Mouse (Mus musculus): ENCODE results near the gene Ccr8. TPM values are rescaled to one million over a fixed set of nuclear protein-coding genes. Genes with fewer than 3 reads are reported as not detected.
A peak's percentile ranks its signal among the peaks of the same experiment; 100 is the strongest.

Ccr8 gene
- polyA plus RNA-seq, 1 experiment from 2014 or later = 0.41 TPM

- Histone ChIP-seq H3K9ac (ENCODE audit: low read length) (no peak overlapping the region), H3K4me3 (ENCODE audit: low read depth, low read length) (no peak overlapping the region), H3K27me3 (replicated peaks; ENCODE audit: control insufficient read depth, insufficient read depth, low read length) (no peaks in the 10 kb centered on the region), H3K36me3 (ENCODE audit: control insufficient read depth, insufficient read depth, low read length) (no peaks in the 10 kb centered on the region), H3K4me1 (replicated peaks; ENCODE audit: control insufficient read depth, insufficient read depth, low read length) (no peaks in the 10 kb centered on the region), H3K9me3 (ENCODE audit: control insufficient read depth, low read length) (no peaks in the 10 kb centered on the region), H3K27ac (ENCODE audit: low read depth) (no peak overlapping the region), H3K4me2 (ENCODE audit: low read length) (no peak overlapping the region)
- DNase-seq (ENCODE audit: low spot score) = no peak
- 80% methylated on average over 5 of the region's 5 CpGs for WGBS
- no peak for ATAC-seq (replicated peaks; ENCODE audit: low FRiP score, low TSS enrichment, low read depth)
These were observed 9.9 kb upstream of the Ccr8 start for GRCm38 (mm10) chr9:120081967-120082366.

GRCm38 (mm10) chr9:120082691-120083090 lies 9.2 kb upstream of the Ccr8 start:
- Histone ChIP-seq H3K27me3 (replicated peaks; ENCODE audit: control insufficient read depth, insufficient read depth, low read length) (no peaks in the 10 kb centered on the region), H3K27ac (ENCODE audit: low read depth) (no peak overlapping the region), H3K36me3 (ENCODE audit: control insufficient read depth, insufficient read depth, low read length) (no peaks in the 10 kb centered on the region), H3K9me3 (ENCODE audit: control insufficient read depth, low read length) (no peaks in the 10 kb centered on the region), H3K9ac (ENCODE audit: low read length) (no peak overlapping the region), H3K4me2 (ENCODE audit: low read length) (no peak overlapping the region), H3K4me3 (ENCODE audit: low read depth, low read length) (no peak overlapping the region), H3K4me1 (replicated peaks; ENCODE audit: control insufficient read depth, insufficient read depth, low read length) (no peaks in the 10 kb centered on the region)
- 79% methylated on average over 4 of the region's 4 CpGs for WGBS
- no peak for DNase-seq (ENCODE audit: low spot score)
- ATAC-seq (replicated peaks; ENCODE audit: low FRiP score, low TSS enrichment, low read depth) = no peak

DNA sequence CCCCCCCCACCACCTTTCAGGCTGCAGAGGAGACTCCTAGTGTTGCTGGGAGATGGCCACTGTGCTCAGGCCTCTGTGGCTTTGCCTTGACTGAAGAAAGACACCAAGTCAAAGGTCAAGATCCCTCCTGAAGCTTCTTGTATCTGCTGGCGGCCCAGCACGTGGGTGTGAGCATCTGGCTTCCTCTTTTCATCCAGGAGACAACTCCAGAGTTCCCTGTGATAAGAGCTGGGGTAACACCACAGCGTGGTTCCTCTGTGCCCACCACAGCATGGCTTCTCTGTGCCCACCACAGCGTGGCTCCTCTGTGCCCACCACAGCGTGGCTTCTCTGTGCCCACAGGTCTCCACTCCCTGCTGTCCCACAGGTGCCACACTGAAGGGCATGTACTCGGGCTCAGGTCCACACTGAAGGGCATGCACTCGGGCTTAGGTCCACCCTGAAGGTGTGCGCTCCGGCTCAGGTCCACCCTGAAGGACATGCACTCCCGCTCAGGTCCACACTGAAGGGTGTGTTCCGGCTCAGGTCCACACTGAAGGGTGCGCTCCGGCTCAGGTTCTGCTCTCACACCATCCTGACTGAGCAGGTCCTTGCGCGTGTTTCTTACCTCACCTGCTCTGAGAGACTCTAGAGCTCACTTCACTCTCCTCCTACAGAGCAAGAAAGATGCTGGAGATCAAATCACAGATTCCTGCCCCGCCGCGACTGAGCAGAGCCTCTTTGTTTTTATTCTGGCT lies 8.6 kb upstream of the Ccr8 start:
- Histone ChIP-seq H3K27ac (ENCODE audit: low read depth) (no peak overlapping the region), H3K4me1 (replicated peaks; ENCODE audit: control insufficient read depth, insufficient read depth, low read length) (no peaks in the 10 kb centered on the region), H3K4me2 (ENCODE audit: low read length) (no peak overlapping the region), H3K27me3 (replicated peaks; ENCODE audit: control insufficient read depth, insufficient read depth, low read length) (no peaks in the 10 kb centered on the region), H3K9me3 (ENCODE audit: control insufficient read depth, low read length) (no peaks in the 10 kb centered on the region), H3K4me3 (ENCODE audit: low read depth, low read length) (no peak overlapping the region), H3K9ac (ENCODE audit: low read length) (no peak overlapping the region), H3K36me3 (ENCODE audit: control insufficient read depth, insufficient read depth, low read length) (no peaks in the 10 kb centered on the region)
- DNase-seq (ENCODE audit: low spot score) (no peak), ATAC-seq (replicated peaks; ENCODE audit: low FRiP score, low TSS enrichment, low read depth) (no peak)
- 81% methylated on average over 18 of the region's 18 CpGs for WGBS

GRCm38 (mm10) chr9:120084406-120084805 lies 7.5 kb upstream of the Ccr8 start:
- H3K27me3 ChIP-seq (replicated peaks; ENCODE audit: control insufficient read depth, insufficient read depth, low read length) = no peaks in the 10 kb centered on the region
- H3K4me3 ChIP-seq (ENCODE audit: low read depth, low read length) = no peak overlapping the region
- no peak for ATAC-seq (replicated peaks; ENCODE audit: low FRiP score, low TSS enrichment, low read depth)
- WGBS = 82% methylated on average over 9 of the region's 9 CpGs
- H3K4me2 ChIP-seq (ENCODE audit: low read length) = no peak overlapping the region
- no peaks in the 10 kb centered on the region for H3K9me3 ChIP-seq (ENCODE audit: control insufficient read depth, low read length)
- DNase-seq (ENCODE audit: low spot score) = no peak
- no peak overlapping the region for H3K9ac ChIP-seq (ENCODE audit: low read length)
- H3K4me1 ChIP-seq (replicated peaks; ENCODE audit: control insufficient read depth, insufficient read depth, low read length) = no peaks in the 10 kb centered on the region
- no peaks in the 10 kb centered on the region for H3K36me3 ChIP-seq (ENCODE audit: control insufficient read depth, insufficient read depth, low read length)
- no peak overlapping the region for H3K27ac ChIP-seq (ENCODE audit: low read depth)

GRCm38 (mm10) chr9:120089125-120089524 lies 2.8 kb upstream of the Ccr8 start:
- Histone ChIP-seq H3K27me3 (replicated peaks; ENCODE audit: control insufficient read depth, insufficient read depth, low read length) (no peaks in the 10 kb centered on the region), H3K9me3 (ENCODE audit: control insufficient read depth, low read length) (no peaks in the 10 kb centered on the region), H3K4me3 (ENCODE audit: low read depth, low read length) (no peak overlapping the region), H3K4me1 (replicated peaks; ENCODE audit: control insufficient read depth, insufficient read depth, low read length) (no peaks in the 10 kb centered on the region), H3K36me3 (ENCODE audit: control insufficient read depth, insufficient read depth, low read length) (no peaks in the 10 kb centered on the region), H3K4me2 (ENCODE audit: low read length) (no peak overlapping the region), H3K27ac (ENCODE audit: low read depth) (no peak overlapping the region), H3K9ac (ENCODE audit: low read length) (no peak overlapping the region)
- DNase-seq (ENCODE audit: low spot score) (no peak), ATAC-seq (replicated peaks; ENCODE audit: low FRiP score, low TSS enrichment, low read depth) (no peak)
- 87% methylated on average over 7 of the region's 7 CpGs for WGBS

GRCm38 (mm10) chr9:120091086-120091485 lies 828 bp upstream of the Ccr8 start:
- 87% methylated on average over 10 of the region's 10 CpGs for WGBS
- Histone ChIP-seq H3K4me2 (ENCODE audit: low read length) (no peak overlapping the region), H3K27me3 (replicated peaks; ENCODE audit: control insufficient read depth, insufficient read depth, low read length) (no peaks in the 10 kb centered on the region), H3K36me3 (ENCODE audit: control insufficient read depth, insufficient read depth, low read length) (no peaks in the 10 kb centered on the region), H3K27ac (ENCODE audit: low read depth) (no peak overlapping the region), H3K9me3 (ENCODE audit: control insufficient read depth, low read length) (no peaks in the 10 kb centered on the region), H3K4me1 (replicated peaks; ENCODE audit: control insufficient read depth, insufficient read depth, low read length) (no peaks in the 10 kb centered on the region), H3K9ac (ENCODE audit: low read length) (no peak overlapping the region), H3K4me3 (ENCODE audit: low read depth, low read length) (no peak overlapping the region)
- DNase-seq (ENCODE audit: low spot score) (no peak), ATAC-seq (replicated peaks; ENCODE audit: low FRiP score, low TSS enrichment, low read depth) (no peak)

- Histone ChIP-seq H3K4me3 (ENCODE audit: low read depth, low read length) (no peak overlapping the region), H3K9me3 (ENCODE audit: control insufficient read depth, low read length) (no peaks in the 10 kb centered on the region), H3K27me3 (replicated peaks; ENCODE audit: control insufficient read depth, insufficient read depth, low read length) (no peaks in the 10 kb centered on the region), H3K36me3 (ENCODE audit: control insufficient read depth, insufficient read depth, low read length) (no peaks in the 10 kb centered on the region), H3K4me1 (replicated peaks; ENCODE audit: control insufficient read depth, insufficient read depth, low read length) (no peaks in the 10 kb centered on the region), H3K27ac (ENCODE audit: low read depth) (no peak overlapping the region), H3K9ac (ENCODE audit: low read length) (no peak overlapping the region), H3K4me2 (ENCODE audit: low read length) (no peak overlapping the region)
- 87% methylated on average over 13 of the region's 13 CpGs for WGBS
- DNase-seq (ENCODE audit: low spot score) = no peak
- no peak for ATAC-seq (replicated peaks; ENCODE audit: low FRiP score, low TSS enrichment, low read depth)
These were observed 1.8 kb downstream of the Ccr8 start for GRCm38 (mm10) chr9:120093701-120094100.

DNA sequence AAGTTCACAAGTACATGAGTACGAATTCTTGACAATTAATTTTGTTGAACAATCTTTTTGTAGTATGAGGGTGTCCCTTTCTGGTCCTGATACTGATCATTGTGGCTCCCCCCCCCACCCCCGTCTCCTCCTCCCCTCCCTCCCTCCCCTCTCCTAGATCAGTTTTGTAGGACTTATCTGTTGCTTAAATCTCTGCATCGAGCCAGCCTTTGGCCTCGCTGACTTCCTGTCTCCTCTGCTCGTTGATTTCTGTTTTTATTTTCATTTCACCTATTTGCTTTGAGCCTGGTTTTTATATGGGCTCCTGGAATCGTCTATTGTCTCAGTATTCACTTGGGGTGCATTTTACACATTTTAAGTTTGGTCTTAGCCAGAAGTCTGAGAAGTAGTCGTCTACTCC lies 4.0 kb downstream of the Ccr8 start:
- H3K36me3 ChIP-seq (ENCODE audit: control insufficient read depth, insufficient read depth, low read length) = no peaks in the 10 kb centered on the region
- 73% methylated on average over 7 of the region's 7 CpGs for WGBS
- no peak overlapping the region for H3K4me3 ChIP-seq (ENCODE audit: low read depth, low read length)
- ATAC-seq (replicated peaks; ENCODE audit: low FRiP score, low TSS enrichment, low read depth) = no peak
- no peak overlapping the region for H3K9ac ChIP-seq (ENCODE audit: low read length)
- H3K4me2 ChIP-seq (ENCODE audit: low read length) = no peak overlapping the region
- no peaks in the 10 kb centered on the region for H3K4me1 ChIP-seq (replicated peaks; ENCODE audit: control insufficient read depth, insufficient read depth, low read length)
- H3K27me3 ChIP-seq (replicated peaks; ENCODE audit: control insufficient read depth, insufficient read depth, low read length) = no peaks in the 10 kb centered on the region
- DNase-seq (ENCODE audit: low spot score) = no peak
- no peak overlapping the region for H3K27ac ChIP-seq (ENCODE audit: low read depth)
- H3K9me3 ChIP-seq (ENCODE audit: control insufficient read depth, low read length) = no peaks in the 10 kb centered on the region

GRCm38 (mm10) chr9:120098682-120099081 lies 6.8 kb downstream of the Ccr8 start:
- ATAC-seq (replicated peaks; ENCODE audit: low FRiP score, low TSS enrichment, low read depth) = no peak
- H3K4me1 ChIP-seq (replicated peaks; ENCODE audit: control insufficient read depth, insufficient read depth, low read length) = no peaks in the 10 kb centered on the region
- peak; percentile 81 for DNase-seq (ENCODE audit: low spot score)

More at GRCm38 (mm10) chr9:120098682-120099081, 6.8 kb downstream of the Ccr8 start:
- WGBS = 21% methylated on average over 7 of the region's 7 CpGs
- Histone ChIP-seq H3K36me3 (ENCODE audit: control insufficient read depth, insufficient read depth, low read length) (no peaks in the 10 kb centered on the region), H3K9me3 (ENCODE audit: control insufficient read depth, low read length) (no peaks in the 10 kb centered on the region), H3K27ac (ENCODE audit: low read depth) (no peak overlapping the region), H3K9ac (ENCODE audit: low read length) (no peak overlapping the region), H3K4me2 (ENCODE audit: low read length) (no peak overlapping the region), H3K4me3 (ENCODE audit: low read depth, low read length) (no peak overlapping the region), H3K27me3 (replicated peaks; ENCODE audit: control insufficient read depth, insufficient read depth, low read length) (no peaks in the 10 kb centered on the region)
